Mouse (Mus musculus) thymus, postnatal 36 days (tissue): ENCODE results near the gene Tgif1.

ENCODE experiments used
- DNase-seq, 2 experiments: peaks; one replicate each; pipeline ENCODE4 v3.0.0; 2022; ENCODE audit warnings: mixed read lengths in 2 of 2

Gene Tgif1

GRCm38 (mm10) chr17:70865060-70865604 lies 11.8 kb upstream of the Tgif1 start:
- no peak for DNase-seq

- DNase-seq = no peak
These were observed 11.3 kb upstream of the Tgif1 start for GRCm38 (mm10) chr17:70864645-70865044.

- no peak for DNase-seq
These were observed 10.8 kb upstream of the Tgif1 start for GRCm38 (mm10) chr17:70864117-70864516.

- DNase-seq = no peak
These were observed 5.5 kb upstream of the Tgif1 start for GRCm38 (mm10) chr17:70858814-70859213.

GRCm38 (mm10) chr17:70856871-70857415 lies 3.6 kb upstream of the Tgif1 start:
- DNase-seq = no peak

GRCm38 (mm10) chr17:70854021-70854420 lies 675 bp upstream of the Tgif1 start:
- no peak for DNase-seq

GRCm38 (mm10) chr17:70852686-70853386 lies 510 bp downstream of the Tgif1 start:
- peak; percentile 63 to 77 for DNase-seq

GRCm38 (mm10) chr17:70852011-70852685 lies 1.2 kb downstream of the Tgif1 start:
- DNase-seq = peak; percentile 63 to 67

GRCm38 (mm10) chr17:70850996-70851991 lies 2.1 kb downstream of the Tgif1 start:
- peak; percentile 51 to 76 for DNase-seq

- DNase-seq = peak; percentile 68 to 73
These were observed 2.9 kb downstream of the Tgif1 start for GRCm38 (mm10) chr17:70850233-70850995.

- DNase-seq = peak; percentile 88 to 89
These were observed 3.7 kb downstream of the Tgif1 start for GRCm38 (mm10) chr17:70849399-70850232.

GRCm38 (mm10) chr17:70848511-70849398 lies 4.6 kb downstream of the Tgif1 start:
- peak; percentile 64 to 65 for DNase-seq

- peak in 1 of 2 experiments; percentile 13 for DNase-seq
These were observed 5.4 kb downstream of the Tgif1 start for GRCm38 (mm10) chr17:70847751-70848510.

- peak; percentile 44 to 49 for DNase-seq
These were observed 6.3 kb downstream of the Tgif1 start for GRCm38 (mm10) chr17:70847086-70847485.

- DNase-seq = peak in 1 of 2 experiments; percentile 12
These were observed 7.2 kb downstream of the Tgif1 start for GRCm38 (mm10) chr17:70846111-70846644.

GRCm38 (mm10) chr17:70845543-70845942 lies 7.8 kb downstream of the Tgif1 start:
- no peak for DNase-seq

GRCm38 (mm10) chr17:70844971-70845370 lies 8.4 kb downstream of the Tgif1 start:
- no peak for DNase-seq

- DNase-seq = no peak
These were observed 10.1 kb downstream of the Tgif1 start for GRCm38 (mm10) chr17:70843252-70843651.
